Mouse (Mus musculus) lung, postnatal 0 days (tissue): ENCODE data around the gene Colq. TPM values are rescaled to one million over a fixed set of nuclear protein-coding genes. Genes with fewer than 3 reads are reported as not detected.

Source experiments
- ATAC-seq: fragments of 200-750 bp; cut with Nextera tagmentation; 2 replicates; pipeline ENCODE4 v1.8.0; 2017; ENCODE audit warnings: moderate library complexity
- DNase-seq: peaks from one replicate; pipeline ENCODE4 v3.0.0-alpha.2; 2016; ENCODE audit warnings: low spot score
- H3K27ac ChIP-seq: fragments of 300-500 bp; sonication (generic); 2 replicates; pipeline ENCODE4 v1.5.1; 2014; ENCODE audit warnings: antibody characterized with exemption, mild to moderate bottlenecking, low read length, mixed read lengths
- H3K27me3 ChIP-seq: fragments of 300-500 bp; sonication (generic); replicated peaks from 2 replicates; pipeline ENCODE4 v1.6.1; 2014; ENCODE audit warnings: low read length, mixed read lengths; ENCODE audit not compliant: insufficient read depth
- H3K36me3 ChIP-seq: fragments of 300-500 bp; sonication (generic); 2 replicates; pipeline ENCODE4 v1.6.1; 2014; ENCODE audit warnings: low read length, mixed read lengths; ENCODE audit not compliant: insufficient read depth
- H3K4me1 ChIP-seq: fragments of 300-500 bp; sonication (generic); 2 replicates; pipeline ENCODE4 v1.6.1; 2014; ENCODE audit warnings: antibody characterized with exemption, low read depth, low read length, mixed read lengths; ENCODE audit not compliant: insufficient read depth
- H3K4me2 ChIP-seq: fragments of 300-500 bp; sonication (generic); replicated peaks from 2 replicates; pipeline ENCODE4 v1.6.1; 2014; ENCODE audit warnings: low read depth, mild to moderate bottlenecking, low read length, moderate library complexity, mixed read lengths
- H3K4me3 ChIP-seq: fragments of 300-500 bp; sonication (generic); 2 replicates; pipeline ENCODE4 v1.5.1; 2014; ENCODE audit warnings: low read depth, low read length
- H3K9ac ChIP-seq: fragments of 300-500 bp; sonication (generic); replicated peaks from 2 replicates; pipeline ENCODE4 v1.6.1; 2014; ENCODE audit warnings: low read depth, mild to moderate bottlenecking
- H3K9me3 ChIP-seq: fragments of 300-500 bp; sonication (generic); 2 replicates; pipeline ENCODE4 v1.6.1; 2016; ENCODE audit warnings: low read length, mixed read lengths
- CTCF ChIP-seq: IDR thresholded peaks from 2 replicates; pipeline ENCODE4 v1.5.1; 2016; ENCODE audit warnings: antibody characterized with exemption, mild to moderate bottlenecking
- EP300 ChIP-seq: IDR thresholded peaks from 2 replicates; pipeline ENCODE4 v1.6.1; 2016; ENCODE audit warnings: antibody characterized with exemption, mild to moderate bottlenecking, control low read depth
- WGBS: fragments of 180-500 bp; shearing (Covaris S2); extraction: QIAGEN DNeasy Blood & Tissue Kit; methylation state at CpG from one replicate; pipeline ENCODE4 v1.1.7; 2014; 5-methylcytosine and 5-hydroxymethylcytosine counted together
- polyA plus RNA-seq: library from polyadenylated mRNA; unstranded; fragments of >200 nt; fragmentation: Nextera tagmentation; extraction: Ambion mirVana; gene quantifications from 2 replicates; pipeline ENCODE4 v1.2.1, GENCODE M21; 2015

Gene Colq
- polyA plus RNA-seq, 1 experiment from 2014 or later: 1.1 TPM

- Histone ChIP-seq H3K9me3 (no peaks in the 10 kb centered on the region), H3K4me2 (peak overlapping the region; percentile 80), H3K27ac (no peak overlapping the region), H3K36me3 (peaks cover 21% of the 10 kb centered on the region; the same call in 1 of the 2 replicates), H3K4me3 (peak overlapping the region; percentile 88; the same call in 1 of the 2 replicates), H3K27me3 (no peaks in the 10 kb centered on the region), H3K4me1 (peaks cover 11% of the 10 kb centered on the region; the same call in 1 of the 2 replicates), H3K9ac (peak overlapping the region; percentile 92; the same call in 1 of the 2 replicates)
- DNase-seq (peak; percentile 39), ATAC-seq (no peak)
- WGBS: 21% methylated on average over 7 of the region's 7 CpGs
- TF ChIP-seq CTCF: no peak
- no peak for TF ChIP-seq EP300
Measured at GRCm38 (mm10) chr14:31496241-31496646, 94.9 kb downstream of the Colq start.

GRCm38 (mm10) chr14:31495538-31495937, 95.6 kb downstream of the Colq start:
- WGBS: 1% methylated on average over 8 of the region's 8 CpGs
- DNase-seq (peak; percentile 6), ATAC-seq (no peak)
- H3K4me3 ChIP-seq: peak overlapping the region; percentile 88
- peaks cover 11% of the 10 kb centered on the region; the same call in 1 of the 2 replicates for H3K4me1 ChIP-seq
- H3K36me3 ChIP-seq: peaks cover 17% of the 10 kb centered on the region; the same call in 1 of the 2 replicates
- peak overlapping the region; percentile 92 for H3K27ac ChIP-seq
- H3K9ac ChIP-seq: peak overlapping the region; percentile 92
- no peaks in the 10 kb centered on the region for H3K9me3 ChIP-seq
- peak overlapping the region; percentile 80 for H3K4me2 ChIP-seq
- no peak for TF ChIP-seq EP300
- TF ChIP-seq CTCF: no peak
- no peaks in the 10 kb centered on the region for H3K27me3 ChIP-seq

- H3K27me3 ChIP-seq: no peaks in the 10 kb centered on the region
- no peaks in the 10 kb centered on the region for H3K9me3 ChIP-seq
- peak; percentile 33 for TF ChIP-seq CTCF
- TF ChIP-seq EP300: no peak; the same call in 1 of the 2 replicates
- peaks cover 17% of the 10 kb centered on the region; the same call in 1 of the 2 replicates for H3K36me3 ChIP-seq
- ATAC-seq: peak; percentile 97
- DNase-seq: peak; percentile 97
- peak within 1 kb of the TSS; percentile 92 for H3K9ac ChIP-seq
- H3K4me1 ChIP-seq: peaks cover 11% of the 10 kb centered on the region; the same call in 1 of the 2 replicates
- peak within 1 kb of the TSS; percentile 92 for H3K27ac ChIP-seq
- peak within 1 kb of the TSS; percentile 80 for H3K4me2 ChIP-seq
- peak within 1 kb of the TSS; percentile 88 for H3K4me3 ChIP-seq
- WGBS: under 1% methylated on average over 45 of the region's 49 CpGs
Measured at GRCm38 (mm10) chr14:31494975-31495455, 96.1 kb downstream of the Colq start, which contains the start of gene Mettl6. Gene Mettl6, minus strand, starts transcription at chr14:31495040.

- Histone ChIP-seq H3K27me3 (no peaks in the 10 kb centered on the region), H3K27ac (peak within 1 kb of the TSS; percentile 92), H3K4me3 (peak within 1 kb of the TSS; percentile 88), H3K4me1 (peaks cover 11% of the 10 kb centered on the region; the same call in 1 of the 2 replicates), H3K4me2 (peak within 1 kb of the TSS; percentile 80), H3K9ac (peak within 1 kb of the TSS; percentile 92), H3K36me3 (peaks cover 21% of the 10 kb centered on the region; the same call in 1 of the 2 replicates), H3K9me3 (no peaks in the 10 kb centered on the region)
- ATAC-seq: peak; percentile 61
- TF ChIP-seq EP300: 0 out of 2 replicates have a peak, but pooled peaks have one; percentile 34
- TF ChIP-seq CTCF: no peak
- WGBS: under 1% methylated on average over 37 of the region's 37 CpGs
- DNase-seq: peak; percentile 82
Measured at GRCm38 (mm10) chr14:31494349-31494974, 96.7 kb downstream of the Colq start, which contains the start of gene Eaf1. Gene Eaf1, plus strand, starts transcription at chr14:31494399.

- WGBS: 24% methylated on average over 9 of the region's 9 CpGs
Measured at GRCm38 (mm10) chr14:31493901-31494300, 97.2 kb downstream of the Colq start.

GRCm38 (mm10) chr14:31488055-31488454, 103.1 kb downstream of the Colq start:
- Histone ChIP-seq H3K9ac (no peak overlapping the region), H3K4me3 (no peak overlapping the region), H3K27me3 (no peaks in the 10 kb centered on the region), H3K27ac (no peak overlapping the region), H3K4me1 (no peaks in the 10 kb centered on the region; the same call in 1 of the 2 replicates), H3K36me3 (peaks cover 58% of the 10 kb centered on the region; the same call in 1 of the 2 replicates), H3K4me2 (no peak overlapping the region), H3K9me3 (no peaks in the 10 kb centered on the region)
- DNase-seq (peak; percentile 62), ATAC-seq (peak; percentile 86)
- 84% methylated on average over 6 of the region's 6 CpGs for WGBS
- TF ChIP-seq CTCF (no peak), EP300 (peak; percentile 22; the same call in 1 of the 2 replicates)

More at GRCm38 (mm10) chr14:31493901-31494300, 97.2 kb downstream of the Colq start:
- peaks cover 11% of the 10 kb centered on the region; the same call in 1 of the 2 replicates for H3K4me1 ChIP-seq
- H3K9ac ChIP-seq: peak overlapping the region; percentile 92
- DNase-seq (peak; percentile 37), ATAC-seq (no peak)
- peak overlapping the region; percentile 88 for H3K4me3 ChIP-seq
- H3K27ac ChIP-seq: peak overlapping the region; percentile 92
- H3K36me3 ChIP-seq: peaks cover 23% of the 10 kb centered on the region; the same call in 1 of the 2 replicates
- peak overlapping the region; percentile 80 for H3K4me2 ChIP-seq
- no peaks in the 10 kb centered on the region for H3K9me3 ChIP-seq
- no peaks in the 10 kb centered on the region for H3K27me3 ChIP-seq
- no peak for TF ChIP-seq EP300
- no peak for TF ChIP-seq CTCF
